Mouse (Mus musculus): Measurements from ENCODE around the gene Phgr1.

Phgr1 gene

GRCm38 (mm10) chr2:118813981-118814836 is 41.6 kb downstream of the Phgr1 start, which contains the start of gene Knstrn:
Gene Knstrn (plus strand): TSS chr2:118814003.
- intact Hi-C loops (cut with DNase I), result no loop called here

- intact Hi-C loops (cut with DNase I), result no loop called here
These were observed 50.2 kb downstream of the Phgr1 start for GRCm38 (mm10) chr2:118822800-118823199.

- intact Hi-C loops (cut with DNase I), result no loop called here
These were observed 51.8 kb downstream of the Phgr1 start for GRCm38 (mm10) chr2:118824396-118824795.
